Mouse (Mus musculus): ENCODE measurements at regions not wholly inside any gene's neighbourhood (a gene's known extent, or its start where the extent isn't known, plus 50 kb on each side); places are given as distances from the start of the nearest gene placed in this dataset.

DNA sequence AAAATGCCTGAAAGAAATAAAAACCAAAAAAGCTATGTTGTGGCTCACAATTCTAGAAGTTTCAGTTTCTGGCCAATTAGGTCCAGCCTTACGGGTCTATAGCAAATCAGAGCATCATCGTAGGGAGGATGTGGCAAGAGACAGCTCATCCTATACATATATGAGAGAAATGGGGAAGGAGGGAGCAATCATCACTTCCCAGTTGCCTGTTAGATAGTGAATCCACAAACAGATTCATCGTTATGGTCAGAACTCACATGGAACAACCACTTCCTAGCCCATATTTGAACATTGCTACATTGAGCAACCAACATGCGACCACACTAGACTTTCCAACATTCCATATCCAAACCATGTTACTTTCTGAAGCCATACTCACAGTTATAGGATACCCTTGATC, 255.9 kb upstream of the Cpeb2 start:
- no peak for TF ChIP-seq CTCF (IDR thresholded peaks at IDR 0.05; ENCODE audit: low read depth)
- TF ChIP-seq EP300 (IDR thresholded peaks at IDR 0.05; ENCODE audit: low read depth): no peak
